Mouse (Mus musculus): ENCODE results near the gene Gpatch4.

DNA sequence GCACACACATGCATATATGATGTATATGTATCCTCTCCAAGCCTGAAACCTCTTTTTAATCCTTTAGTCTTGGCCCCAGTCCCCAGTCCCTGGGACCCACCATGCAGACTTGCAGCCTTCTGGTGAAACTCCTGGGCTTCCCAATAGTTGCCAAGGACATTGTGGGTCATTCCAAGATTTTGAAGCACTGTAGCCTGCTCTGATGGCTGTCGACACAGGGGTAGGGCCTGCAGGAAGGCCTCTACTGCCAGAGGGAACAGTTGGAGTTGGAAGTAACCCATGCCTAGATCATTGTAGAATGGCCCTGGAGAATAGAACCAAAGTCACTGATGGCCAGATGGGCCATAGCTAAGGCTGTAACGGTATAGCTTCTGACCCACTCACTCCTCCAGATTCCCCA is 31.4 kb downstream of the Gpatch4 start:
- no peak for TF ChIP-seq GATA1 (IDR thresholded peaks at IDR 0.05; ENCODE audit: borderline replicate concordance, low read length)
- TF ChIP-seq FLI1 (IDR thresholded peaks at IDR 0.05; ENCODE audit: low read length): no peak
